Mouse (Mus musculus) myocyte (in vitro differentiated cells): Measurements from ENCODE around the gene Susd2.

Source experiments
- E2F4 ChIP-seq: IDR thresholded peaks from one replicate; pipeline ENCODE4 v1.6.1; 2011; ENCODE audit warnings: mild to moderate bottlenecking, control low read depth, moderate library complexity; ENCODE audit not compliant: insufficient read depth
- MAX ChIP-seq: IDR thresholded peaks from one replicate; pipeline ENCODE4 v1.6.1; 2011; ENCODE audit warnings: low read depth, mild to moderate bottlenecking, control low read depth
- MYOG ChIP-seq, 3 experiments: IDR thresholded peaks; one replicate each; pipeline ENCODE4 v1.6.1; 2011; ENCODE audit warnings: control low read depth in 2 of 3, low read depth in 2 of 3, mild to moderate bottlenecking in 2 of 3; ENCODE audit not compliant: insufficient read length in 2 of 3, control insufficient read depth in 1 of 3, insufficient read depth in 1 of 3
- POLR2A ChIP-seq: IDR thresholded peaks from one replicate; pipeline ENCODE4 v1.6.1; 2011; ENCODE audit warnings: low read depth, mild to moderate bottlenecking, control low read depth, moderate library complexity; ENCODE audit not compliant: insufficient read length

- no peak for TF ChIP-seq MYOG (IDR thresholded peaks at IDR 0.05; ENCODE audit: control insufficient read depth in 1 of 3, insufficient read depth in 1 of 3, insufficient read length in 2 of 3, low read depth in 2 of 3)
- TF ChIP-seq POLR2A: no peak
- no peak for TF ChIP-seq E2F4
- no peak for TF ChIP-seq MAX
These were observed 16.8 kb downstream of the Susd2 start for GRCm38 (mm10) chr10:75626991-75627390.
